Mouse (Mus musculus) cerebral cortex, adult 2 months (tissue): Measurements from ENCODE around the gene Zfp362.

ENCODE experiments used
- WGBS: fragments of 180-500 bp; shearing (Covaris S2); methylation state at CpG from one replicate; pipeline ENCODE4 v1.1.7; 2018; 5-methylcytosine and 5-hydroxymethylcytosine counted together

Gene Zfp362

GRCm38 (mm10) chr4:128760029-128760428 lies 45.8 kb downstream of the Zfp362 start:
- WGBS, result 94% methylated on average over 6 of the region's 6 CpGs

GRCm38 (mm10) chr4:128759214-128759613 lies 46.6 kb downstream of the Zfp362 start:
- 82% methylated on average over 5 of the region's 5 CpGs for WGBS

GRCm38 (mm10) chr4:128755900-128756299 lies 49.9 kb downstream of the Zfp362 start:
- whole genome bisulfite sequencing, result 45% methylated on average over 7 of the region's 7 CpGs

GRCm38 (mm10) chr4:128755064-128755463 lies 50.8 kb downstream of the Zfp362 start, which contains the start of gene A3galt2:
A3galt2 (plus strand) TSS chr4:128755364.
- 60% methylated on average over 3 of the region's 3 CpGs for WGBS

GRCm38 (mm10) chr4:128753571-128753970 lies 52.3 kb downstream of the Zfp362 start:
- 95% methylated on average over 7 of the region's 7 CpGs for WGBS

DNA sequence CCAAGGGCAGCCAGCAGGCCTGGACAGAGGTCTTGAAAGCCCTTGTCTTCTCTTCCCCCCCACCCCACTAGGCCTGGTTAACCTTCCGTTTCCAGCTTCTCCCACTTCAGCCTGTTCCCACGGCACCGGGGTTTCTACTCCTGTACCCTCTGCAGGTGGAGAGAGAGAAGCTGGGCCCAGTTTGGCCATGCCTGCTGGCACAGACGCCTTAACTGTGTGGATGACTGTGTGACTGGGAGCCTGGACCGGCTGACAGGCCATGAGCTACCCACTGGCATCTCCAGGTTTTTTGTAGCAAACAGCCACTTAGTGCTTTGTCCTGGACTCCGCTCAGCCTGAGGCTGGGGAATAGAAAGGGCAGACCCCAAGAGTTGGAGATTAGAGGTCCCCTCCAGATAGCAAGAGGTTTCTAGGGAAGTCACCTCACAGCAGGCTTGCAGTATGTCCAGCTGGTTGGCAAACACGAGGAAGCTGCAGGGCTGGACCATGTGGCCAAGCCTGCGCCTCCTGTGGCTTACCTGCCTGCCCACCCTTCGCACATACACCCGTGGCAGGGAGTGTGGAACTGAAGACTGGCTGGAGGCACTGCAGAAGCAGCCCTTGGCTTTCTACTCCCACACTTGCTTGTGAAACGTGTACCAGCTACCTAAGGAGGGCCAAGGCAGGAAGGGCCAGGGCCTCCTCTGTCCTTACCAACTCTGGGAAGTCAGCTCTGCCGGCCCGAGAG lies 53.7 kb downstream of the Zfp362 start:
- 80% methylated on average over 13 of the region's 13 CpGs for WGBS

DNA sequence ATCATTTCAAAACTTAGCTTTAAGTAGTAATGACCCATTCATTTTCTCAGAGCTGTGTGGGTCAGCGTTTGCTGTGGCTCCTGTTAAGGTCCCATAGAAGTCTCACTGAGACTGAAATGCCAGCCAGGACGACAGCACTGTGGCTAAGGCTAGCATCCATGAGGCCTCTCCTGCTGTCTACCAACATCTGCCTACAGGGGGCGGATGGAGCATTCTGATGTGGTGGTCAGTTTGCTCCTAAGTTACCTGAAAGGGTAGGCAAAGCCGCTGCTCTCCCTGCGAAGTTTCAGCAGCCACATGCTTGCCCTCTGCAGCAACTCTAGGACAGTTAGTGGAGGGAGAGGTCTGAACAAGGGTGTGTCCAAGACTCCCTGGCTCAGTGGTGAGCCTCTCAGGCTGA lies 54.8 kb downstream of the Zfp362 start:
- WGBS, result 63% methylated on average over 5 of the region's 5 CpGs

GRCm38 (mm10) chr4:128748309-128748708 lies 57.5 kb downstream of the Zfp362 start:
- WGBS, result 87% methylated on average over 7 of the region's 7 CpGs

GRCm38 (mm10) chr4:128747614-128748270 lies 58.1 kb downstream of the Zfp362 start:
- 53% methylated on average over 22 of the region's 22 CpGs for WGBS

DNA sequence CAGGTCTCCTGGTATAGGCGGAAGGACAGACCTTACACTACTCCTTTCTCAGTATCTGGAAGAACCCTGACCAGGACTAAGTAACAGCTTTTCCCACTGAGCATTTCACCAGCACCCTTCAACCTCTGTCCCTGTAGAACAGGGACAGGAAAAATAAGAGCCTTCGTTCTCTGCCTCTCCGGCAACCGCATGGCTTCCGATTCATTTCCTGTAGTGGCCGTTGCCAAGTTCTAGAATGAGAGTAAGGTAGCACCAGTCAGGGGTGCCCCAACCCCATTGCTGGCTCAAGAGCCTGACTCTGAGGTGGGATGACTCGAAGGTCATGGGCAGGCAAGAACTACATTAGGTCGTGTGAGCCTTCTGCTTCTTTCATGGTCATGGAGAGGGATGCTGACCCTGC lies 60.7 kb downstream of the Zfp362 start:
- WGBS, result 77% methylated on average over 8 of the region's 8 CpGs

- WGBS, result 39% methylated on average over 12 of the region's 12 CpGs
These were observed 62.7 kb downstream of the Zfp362 start for GRCm38 (mm10) chr4:128743031-128743626.

- WGBS, result 55% methylated on average over 10 of the region's 10 CpGs
These were observed 63.4 kb downstream of the Zfp362 start for GRCm38 (mm10) chr4:128742379-128742970.

- WGBS, result 60% methylated on average over 5 of the region's 5 CpGs
These were observed 63.9 kb downstream of the Zfp362 start for GRCm38 (mm10) chr4:128741906-128742305.

- WGBS, result 53% methylated on average over 1 of the region's 1 CpGs
These were observed 65.0 kb downstream of the Zfp362 start for GRCm38 (mm10) chr4:128740878-128741277.

DNA sequence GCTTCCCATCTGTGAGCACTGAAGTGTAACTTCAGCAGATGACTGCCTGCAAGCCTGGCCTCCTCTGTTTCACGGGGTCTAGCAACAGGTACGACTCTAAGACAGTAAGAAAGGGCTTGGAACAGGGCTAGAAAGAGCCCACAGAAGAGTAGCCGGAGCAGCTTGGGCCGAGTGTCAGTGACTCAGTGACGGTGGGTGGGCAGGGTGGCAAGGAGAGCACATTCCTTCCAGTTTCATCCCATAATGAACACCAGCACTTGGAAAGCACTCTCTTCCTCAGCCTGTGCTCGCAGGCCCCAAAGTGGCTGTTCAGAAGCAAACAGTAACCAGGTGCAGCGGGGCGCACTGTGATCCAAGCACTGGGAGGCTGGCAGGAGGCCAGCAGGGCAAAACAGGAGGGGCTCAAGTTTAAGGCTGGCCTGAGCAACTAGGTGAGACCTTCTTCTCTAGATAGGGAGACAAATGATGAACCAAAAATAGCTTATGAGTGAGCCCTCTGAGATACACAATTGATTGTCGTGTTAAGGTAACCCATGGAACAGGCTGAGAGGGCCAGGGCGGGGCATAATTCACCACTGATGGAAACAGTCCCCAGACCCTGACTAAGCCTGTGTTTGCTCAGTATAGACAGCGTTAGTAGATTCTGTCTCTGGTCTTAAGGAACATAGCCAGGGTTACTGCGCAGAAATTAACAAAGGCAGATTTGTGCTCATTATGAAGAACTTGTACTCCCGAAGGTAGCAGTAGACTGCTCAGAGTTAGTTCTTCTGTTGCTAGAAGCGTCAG lies 67.8 kb downstream of the Zfp362 start:
- 39% methylated on average over 14 of the region's 14 CpGs for WGBS

DNA sequence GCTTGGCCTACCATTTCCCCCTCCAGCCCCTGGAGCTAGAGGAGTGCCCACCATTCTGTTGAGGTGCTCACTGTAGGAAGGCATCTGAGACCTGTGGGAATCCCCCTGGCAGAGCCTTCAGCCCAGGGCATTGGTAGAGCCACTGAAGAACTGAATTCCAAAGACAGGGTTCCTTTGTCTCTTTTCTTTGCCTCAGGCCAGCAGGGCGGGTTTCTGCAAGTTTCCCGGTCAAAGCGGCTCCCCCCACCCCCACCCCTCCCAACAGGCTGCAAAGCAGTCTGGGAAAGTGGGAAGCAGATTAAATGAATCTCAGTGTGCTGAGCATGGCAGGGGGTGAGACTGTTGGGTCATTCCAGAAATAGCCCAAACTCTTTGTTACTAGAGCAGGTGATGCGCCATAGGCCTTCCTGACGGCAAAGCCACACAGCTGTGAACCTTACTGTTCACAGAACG lies 68.7 kb downstream of the Zfp362 start:
- 29% methylated on average over 6 of the region's 6 CpGs for WGBS

DNA sequence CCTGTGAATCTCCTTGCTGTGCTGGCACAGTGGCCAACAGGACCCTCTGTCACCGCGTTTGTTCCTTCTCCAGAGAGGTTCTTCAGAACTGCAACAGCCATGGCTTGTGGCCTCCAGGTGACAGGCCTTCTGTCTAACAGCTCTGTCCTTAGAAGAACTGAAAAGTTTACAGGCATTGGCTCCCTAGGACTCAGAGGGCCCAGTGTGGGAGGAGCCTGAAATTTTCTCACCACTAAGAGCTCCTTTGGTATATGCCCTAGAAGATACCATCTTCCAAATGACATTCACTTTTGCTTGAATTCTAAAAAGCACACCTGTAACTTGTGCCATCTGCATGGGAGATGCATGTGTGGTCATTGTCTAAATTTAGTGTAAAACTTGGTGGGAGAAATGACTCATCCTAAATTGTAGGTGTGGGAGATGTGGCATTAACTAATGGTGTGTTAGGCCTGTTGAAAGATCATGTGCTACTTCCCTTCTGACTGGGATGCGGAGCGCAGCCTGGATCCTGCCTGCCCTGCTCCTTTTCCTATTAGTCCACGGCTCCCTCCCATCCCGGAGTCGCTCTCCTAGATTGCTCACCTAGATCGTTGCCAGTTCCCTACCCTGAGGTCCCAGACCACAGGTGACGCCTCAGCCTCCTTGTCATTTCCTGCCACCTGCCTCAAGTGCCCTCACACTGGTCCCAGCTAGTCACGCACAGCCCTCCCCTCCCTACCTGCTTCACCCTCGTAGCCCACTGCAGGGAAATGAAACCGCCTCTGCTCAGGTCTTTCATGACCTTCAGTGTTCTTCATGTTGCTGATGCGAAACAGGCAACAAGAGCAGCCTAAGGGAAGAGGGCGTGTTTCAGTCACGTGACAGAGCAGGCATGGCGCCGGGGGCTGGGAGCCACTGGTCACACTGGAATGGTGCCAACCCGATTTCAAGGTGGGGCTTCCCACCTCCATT lies 70.8 kb downstream of the Zfp362 start:
- 43% methylated on average over 18 of the region's 18 CpGs for WGBS

GRCm38 (mm10) chr4:128734217-128734616 lies 71.6 kb downstream of the Zfp362 start:
- 11% methylated on average over 5 of the region's 5 CpGs for WGBS

DNA sequence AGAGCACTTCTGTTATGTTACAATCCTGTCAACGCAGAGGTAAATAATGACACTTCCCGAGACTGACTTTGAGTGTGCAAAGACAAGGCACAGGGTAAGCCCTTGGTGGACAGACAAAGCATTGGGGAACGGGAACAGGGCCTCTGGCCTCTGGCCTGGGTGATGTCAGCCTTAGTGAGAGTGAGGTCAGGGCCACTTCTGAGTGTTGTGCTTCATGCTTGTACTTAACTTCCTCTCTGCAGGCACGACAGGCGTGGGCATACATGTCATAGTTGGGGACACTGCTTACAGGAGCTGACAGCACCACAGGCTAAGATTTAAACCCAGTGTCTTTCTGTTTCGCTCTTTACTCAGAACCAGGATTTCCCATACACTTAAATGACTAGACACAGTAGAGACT lies 72.3 kb downstream of the Zfp362 start:
- WGBS, result 26% methylated on average over 6 of the region's 6 CpGs

- whole genome bisulfite sequencing, result 20% methylated on average over 5 of the region's 5 CpGs
These were observed 73.1 kb downstream of the Zfp362 start for GRCm38 (mm10) chr4:128732794-128733193.
